Mouse (Mus musculus): ENCODE measurements at regions not wholly inside any gene's neighbourhood (a gene's known extent, or its start where the extent isn't known, plus 50 kb on each side); places are given as distances from the start of the nearest gene placed in this dataset.

- Histone ChIP-seq H3K36me3 (ENCODE audit: control insufficient read depth, insufficient read depth, low read length) (no peaks in the 10 kb centered on the region), H3K4me1 (ENCODE audit: control insufficient read depth, insufficient read depth, low read length) (no peaks in the 10 kb centered on the region), H3K27me3 (ENCODE audit: control insufficient read depth, insufficient read depth, low read length) (no peaks in the 10 kb centered on the region), H3K9me3 (ENCODE audit: control insufficient read depth, low read length) (no peaks in the 10 kb centered on the region), H3K27ac (ENCODE audit: low read depth, low read length) (no peak overlapping the region), H3K4me2 (no peak overlapping the region), H3K4me3 (ENCODE audit: low read depth, low read length) (no peak overlapping the region), H3K9ac (ENCODE audit: low read length) (no peak overlapping the region)
- ATAC-seq (ENCODE audit: low FRiP score) (no peak), DNase-seq (ENCODE audit: low spot score, missing footprints) (no peak)
- WGBS, result 87% methylated on average over 4 of the region's 4 CpGs
Measured at GRCm38 (mm10) chr2:180398481-180398754, 57.6 kb upstream of the Slco4a1 start.

- Histone ChIP-seq H3K9ac (ENCODE audit: low read length) (no peak overlapping the region), H3K4me3 (ENCODE audit: low read depth, low read length) (no peak overlapping the region), H3K27ac (ENCODE audit: low read depth, low read length) (no peak overlapping the region), H3K9me3 (ENCODE audit: control insufficient read depth, low read length) (no peaks in the 10 kb centered on the region), H3K27me3 (ENCODE audit: control insufficient read depth, insufficient read depth, low read length) (no peaks in the 10 kb centered on the region), H3K4me1 (ENCODE audit: control insufficient read depth, insufficient read depth, low read length) (no peaks in the 10 kb centered on the region), H3K36me3 (ENCODE audit: control insufficient read depth, insufficient read depth, low read length) (no peaks in the 10 kb centered on the region), H3K4me2 (no peak overlapping the region)
- no peak for ATAC-seq (ENCODE audit: low FRiP score)
- WGBS, result 88% methylated on average over 11 of the region's 11 CpGs
- peak; percentile 79 for DNase-seq (ENCODE audit: low spot score, missing footprints)
Measured at GRCm38 (mm10) chr2:180397723-180398480, 58.1 kb upstream of the Slco4a1 start.

- no peaks in the 10 kb centered on the region for H3K36me3 ChIP-seq (ENCODE audit: control insufficient read depth, insufficient read depth, low read length)
- no peaks in the 10 kb centered on the region for H3K27me3 ChIP-seq (ENCODE audit: control insufficient read depth, insufficient read depth, low read length)
- ATAC-seq (ENCODE audit: low FRiP score) (no peak), DNase-seq (ENCODE audit: low spot score, missing footprints) (peak; percentile 81)
- no peak overlapping the region for H3K27ac ChIP-seq (ENCODE audit: low read depth, low read length)
- no peaks in the 10 kb centered on the region for H3K4me1 ChIP-seq (ENCODE audit: control insufficient read depth, insufficient read depth, low read length)
- WGBS, result 73% methylated on average over 4 of the region's 4 CpGs
- H3K9ac ChIP-seq (ENCODE audit: low read length), result no peak overlapping the region
- H3K4me3 ChIP-seq (ENCODE audit: low read depth, low read length), result no peak overlapping the region
- no peaks in the 10 kb centered on the region for H3K9me3 ChIP-seq (ENCODE audit: control insufficient read depth, low read length)
- no peak overlapping the region for H3K4me2 ChIP-seq
Measured at GRCm38 (mm10) chr2:180396664-180397377, 59.2 kb upstream of the Slco4a1 start.

- no peaks in the 10 kb centered on the region for H3K9me3 ChIP-seq (ENCODE audit: control insufficient read depth, low read length)
- no peak overlapping the region for H3K4me3 ChIP-seq (ENCODE audit: low read depth, low read length)
- 83% methylated on average over 3 of the region's 3 CpGs for WGBS
- H3K36me3 ChIP-seq (ENCODE audit: control insufficient read depth, insufficient read depth, low read length), result no peaks in the 10 kb centered on the region
- DNase-seq (ENCODE audit: low spot score, missing footprints) (peak; percentile 10), ATAC-seq (ENCODE audit: low FRiP score) (no peak)
- no peaks in the 10 kb centered on the region for H3K27me3 ChIP-seq (ENCODE audit: control insufficient read depth, insufficient read depth, low read length)
- H3K4me2 ChIP-seq, result no peak overlapping the region
- no peak overlapping the region for H3K9ac ChIP-seq (ENCODE audit: low read length)
- no peak overlapping the region for H3K27ac ChIP-seq (ENCODE audit: low read depth, low read length)
- no peaks in the 10 kb centered on the region for H3K4me1 ChIP-seq (ENCODE audit: control insufficient read depth, insufficient read depth, low read length)
Measured at GRCm38 (mm10) chr2:180396211-180396610, 59.8 kb upstream of the Slco4a1 start.

- H3K4me3 ChIP-seq (ENCODE audit: low read depth, low read length), result no peak overlapping the region
- no peak overlapping the region for H3K9ac ChIP-seq (ENCODE audit: low read length)
- H3K4me2 ChIP-seq, result no peak overlapping the region
- no peaks in the 10 kb centered on the region for H3K9me3 ChIP-seq (ENCODE audit: control insufficient read depth, low read length)
- WGBS, result 58% methylated on average over 11 of the region's 11 CpGs
- DNase-seq (ENCODE audit: low spot score, missing footprints) (peak; percentile 23), ATAC-seq (ENCODE audit: low FRiP score) (no peak)
- H3K27me3 ChIP-seq (ENCODE audit: control insufficient read depth, insufficient read depth, low read length), result no peaks in the 10 kb centered on the region
- H3K36me3 ChIP-seq (ENCODE audit: control insufficient read depth, insufficient read depth, low read length), result no peaks in the 10 kb centered on the region
- no peak overlapping the region for H3K27ac ChIP-seq (ENCODE audit: low read depth, low read length)
- H3K4me1 ChIP-seq (ENCODE audit: control insufficient read depth, insufficient read depth, low read length), result no peaks in the 10 kb centered on the region
Measured at GRCm38 (mm10) chr2:180395279-180396034, 60.6 kb upstream of the Slco4a1 start.

- no peak overlapping the region for H3K4me2 ChIP-seq
- H3K4me1 ChIP-seq (ENCODE audit: control insufficient read depth, insufficient read depth, low read length), result no peaks in the 10 kb centered on the region
- no peaks in the 10 kb centered on the region for H3K9me3 ChIP-seq (ENCODE audit: control insufficient read depth, low read length)
- no peak overlapping the region for H3K27ac ChIP-seq (ENCODE audit: low read depth, low read length)
- no peaks in the 10 kb centered on the region for H3K36me3 ChIP-seq (ENCODE audit: control insufficient read depth, insufficient read depth, low read length)
- ATAC-seq (ENCODE audit: low FRiP score) (no peak), DNase-seq (ENCODE audit: low spot score, missing footprints) (peak; percentile 19)
- H3K9ac ChIP-seq (ENCODE audit: low read length), result no peak overlapping the region
- 63% methylated on average over 16 of the region's 16 CpGs for WGBS
- H3K4me3 ChIP-seq (ENCODE audit: low read depth, low read length), result no peak overlapping the region
- peaks cover 2% of the 10 kb centered on the region; the same call in 1 of the 2 replicates for H3K27me3 ChIP-seq (ENCODE audit: control insufficient read depth, insufficient read depth, low read length)
Measured at GRCm38 (mm10) chr2:180392846-180393700, 58.6 kb upstream of the Gata5 start.

- ATAC-seq (ENCODE audit: low FRiP score) (no peak), DNase-seq (ENCODE audit: low spot score, missing footprints) (no peak)
- Histone ChIP-seq H3K4me1 (ENCODE audit: control insufficient read depth, insufficient read depth, low read length) (no peaks in the 10 kb centered on the region), H3K9me3 (ENCODE audit: control insufficient read depth, low read length) (no peaks in the 10 kb centered on the region), H3K36me3 (ENCODE audit: control insufficient read depth, insufficient read depth, low read length) (no peaks in the 10 kb centered on the region), H3K9ac (ENCODE audit: low read length) (no peak overlapping the region), H3K27me3 (ENCODE audit: control insufficient read depth, insufficient read depth, low read length) (peaks cover 4% of the 10 kb centered on the region; the same call in 1 of the 2 replicates), H3K4me2 (no peak overlapping the region), H3K4me3 (ENCODE audit: low read depth, low read length) (no peak overlapping the region), H3K27ac (ENCODE audit: low read depth, low read length) (no peak overlapping the region)
- 90% methylated on average over 6 of the region's 6 CpGs for WGBS
Measured at GRCm38 (mm10) chr2:180392298-180392697, 57.8 kb upstream of the Gata5 start.

GRCm38 (mm10) chr2:180391349-180391748, 56.9 kb upstream of the Gata5 start:
- peaks cover 10% of the 10 kb centered on the region for H3K27me3 ChIP-seq (ENCODE audit: control insufficient read depth, insufficient read depth, low read length)
- DNase-seq (ENCODE audit: low spot score, missing footprints) (peak; percentile 35), ATAC-seq (ENCODE audit: low FRiP score) (no peak)
- no peak overlapping the region for H3K4me2 ChIP-seq
- WGBS, result 79% methylated on average over 3 of the region's 3 CpGs
- H3K36me3 ChIP-seq (ENCODE audit: control insufficient read depth, insufficient read depth, low read length), result no peaks in the 10 kb centered on the region
- no peak overlapping the region for H3K9ac ChIP-seq (ENCODE audit: low read length)
- no peaks in the 10 kb centered on the region for H3K9me3 ChIP-seq (ENCODE audit: control insufficient read depth, low read length)
- H3K4me1 ChIP-seq (ENCODE audit: control insufficient read depth, insufficient read depth, low read length), result peaks cover 4% of the 10 kb centered on the region; the same call in 1 of the 2 replicates
- no peak overlapping the region for H3K4me3 ChIP-seq (ENCODE audit: low read depth, low read length)
- no peak overlapping the region for H3K27ac ChIP-seq (ENCODE audit: low read depth, low read length)
